Mouse (Mus musculus) lung, adult 2 months (tissue): ENCODE measurements around the gene Ppox.

Experiments
- CTCF ChIP-seq: fragments of 200-500 bp; IDR thresholded peaks from 2 replicates; pipeline ENCODE4 v1.5.1; 2011; ENCODE audit warnings: mild to moderate bottlenecking, low read length, control low read depth; ENCODE audit not compliant: insufficient read depth
- POLR2A ChIP-seq: fragments of 200-500 bp; IDR thresholded peaks from 2 replicates; pipeline ENCODE4 v1.6.1; 2011; ENCODE audit warnings: low read depth, mild to moderate bottlenecking, control low read depth, low read length, borderline replicate concordance; ENCODE audit errors: extremely low read depth

GRCm38 (mm10) chr1:171277736-171278135 lies 3.2 kb downstream of the Ppox start:
- TF ChIP-seq POLR2A, result no peak
- no peak for TF ChIP-seq CTCF
